Mouse (Mus musculus): ENCODE measurements around the gene Shox2. TPM values are rescaled to one million over a fixed set of nuclear protein-coding genes. Genes with fewer than 3 reads are reported as not detected.

The Shox2 gene
- total RNA-seq, 2 experiments from 2014 or later, result 2.2 to 2.8 TPM

DNA sequence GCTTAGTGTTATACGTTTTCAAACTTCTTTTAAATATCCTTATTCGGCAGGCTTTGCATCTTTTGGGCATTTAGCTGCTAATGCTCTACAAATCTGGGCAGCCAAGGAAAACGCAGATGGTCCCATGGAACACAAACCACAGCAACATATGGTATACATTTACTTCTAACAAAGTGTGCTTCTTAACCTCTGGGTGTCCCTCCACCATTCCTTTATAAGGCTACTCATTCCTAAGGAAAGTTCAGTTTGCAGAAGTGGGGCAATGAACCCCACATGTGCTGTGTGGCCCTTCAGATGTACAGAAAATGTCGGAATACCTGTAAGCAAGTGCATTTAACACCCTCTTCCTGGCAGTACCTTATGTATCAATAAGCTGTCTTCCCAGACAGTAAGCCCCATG, 14.1 kb downstream of the Shox2 start:
- DNase-seq (ENCODE audit: low spot score in 2 of 2), result no peak

DNA sequence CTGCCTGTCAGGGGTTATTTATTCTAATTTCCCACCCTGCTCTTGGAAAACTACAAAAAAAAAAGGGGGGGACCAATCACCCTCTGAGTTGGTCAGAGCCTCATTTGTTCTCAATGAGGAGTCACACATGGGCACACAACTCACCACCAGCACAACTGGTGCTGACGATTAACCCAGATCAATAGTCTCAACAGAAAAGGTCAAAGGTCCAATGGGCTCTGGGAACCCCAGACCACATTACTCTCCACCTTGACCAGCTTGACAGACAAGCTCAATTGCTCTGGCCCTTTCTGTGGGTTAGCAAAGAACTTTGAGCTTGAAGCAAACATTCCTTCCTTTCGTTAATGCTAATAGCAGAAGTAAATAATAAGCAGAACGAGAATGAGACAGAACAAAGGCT, 16.7 kb downstream of the Shox2 start:
- DNase-seq (ENCODE audit: low spot score in 2 of 2), result no peak

GRCm38 (mm10) chr3:66959972-66960371, 21.6 kb downstream of the Shox2 start:
- no peak for DNase-seq (ENCODE audit: low spot score in 2 of 2)

DNA sequence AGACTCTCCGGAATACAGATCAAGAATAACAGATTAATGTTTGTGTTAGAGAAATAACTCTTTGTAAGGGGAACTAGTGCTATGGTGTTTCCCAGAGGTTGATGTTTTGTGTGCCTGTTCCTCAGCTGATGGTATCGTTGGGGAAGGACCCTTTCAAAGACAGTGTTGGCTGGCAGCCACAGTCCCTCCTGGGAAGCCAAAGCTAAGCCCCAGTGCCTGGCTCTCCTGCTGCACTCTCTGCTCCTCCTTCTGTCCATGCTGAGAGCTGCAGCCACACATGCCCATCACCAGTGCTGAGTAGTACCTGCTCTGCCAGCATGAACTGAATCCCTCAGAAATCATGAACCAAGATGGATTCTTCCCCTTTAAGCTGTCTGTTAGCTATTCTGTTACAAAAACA, 26.4 kb downstream of the Shox2 start:
- DNase-seq (ENCODE audit: low spot score in 2 of 2), result no peak

- no peak for DNase-seq (ENCODE audit: low spot score in 2 of 2)
Measured at GRCm38 (mm10) chr3:66939675-66940074, 41.9 kb downstream of the Shox2 start.

GRCm38 (mm10) chr3:66922436-66922835, 59.1 kb downstream of the Shox2 start:
- no peak for DNase-seq (ENCODE audit: low spot score in 2 of 2)

Other genes with a start within 250 kb of the Shox2 start
- gene Rsrc1, start 381 bp downstream of the Shox2 start, total RNA-seq (2021), result 10 to 100 TPM; 38.8 to 44.1 TPM

All from adrenal gland, postnatal 4 days (tissue).